Mouse (Mus musculus) embryonic fibroblast, embryonic 13.5 days (primary cell): ENCODE results near the gene Esrp2.

Source experiments
- CTCF ChIP-seq: IDR thresholded peaks from 2 replicates; pipeline ENCODE4 v1.5.1; 2011; ENCODE audit warnings: mild to moderate bottlenecking, control low read depth, low read length, moderate library complexity, borderline replicate concordance; ENCODE audit not compliant: insufficient read depth
- POLR2A ChIP-seq: IDR thresholded peaks from 2 replicates; pipeline ENCODE4 v1.6.1; 2011; ENCODE audit warnings: low read depth, mild to moderate bottlenecking, control low read depth, low read length, moderate library complexity

DNA sequence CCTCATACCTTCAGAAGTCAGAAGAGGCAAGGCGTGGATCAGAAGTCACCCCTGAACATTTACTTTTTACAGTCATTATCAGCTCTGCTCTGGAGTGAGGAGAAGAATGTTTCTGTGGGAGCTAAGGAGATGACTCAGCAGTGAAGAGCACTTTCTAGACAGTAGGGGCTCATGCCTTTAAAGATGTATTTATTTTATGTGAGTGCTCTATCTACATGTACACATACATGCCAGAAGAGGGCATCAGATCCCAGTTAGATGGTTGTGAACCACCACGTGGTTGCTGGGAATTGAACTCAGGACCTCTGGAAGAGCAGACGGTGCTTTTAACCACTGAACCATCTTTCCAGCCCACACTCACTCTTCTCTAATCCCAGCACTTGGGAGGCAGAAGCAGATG lies 9.7 kb downstream of the Esrp2 start:
- TF ChIP-seq CTCF (no peak), POLR2A (no peak)
